25 mouse cellular contexts compared by ENCODE assay signal in genomic region chr3:70401187-70401586, GRCm38 (mm10).
"Had no signal": no experiment of that assay in that cellular context is flagged by ENCODE, and none has a peak within 500 bp of the region (broad histone marks: within the 10 kb centered on the region; RNA-seq: fewer than 3 reads in every experiment).

No protein-coding gene starts in this region.

- H3K4me3 ChIP-seq: heart, adult 2 months; heart, embryonic 13.5 days; heart, embryonic 15.5 days; hindbrain, embryonic 13.5 days; hindbrain, embryonic 15.5 days; layer of hippocampus, adult 2 months; left cerebral cortex, adult 2 months; limb, embryonic 10.5 days; limb, embryonic 12.5 days; liver, embryonic 13.5 days had no signal

- ATAC-seq: hindbrain, postnatal 0 days; intestine, embryonic 16.5 days had no signal

- DNase-seq: gastrocnemius, postnatal 14 days; gastrocnemius, postnatal 36 days; heart, adult 11 months; heart, adult 2 months; heart, postnatal 14 days; heart, postnatal 36 days; kidney, adult 11 months; kidney, adult 8-10 months; kidney, postnatal 10 days; kidney, postnatal 25 days; kidney, postnatal 4 days; liver; liver, embryonic 13.5 days had no signal

- H3K36me3 ChIP-seq: heart, embryonic 13.5 days; heart, embryonic 15.5 days; hindbrain, embryonic 13.5 days; hindbrain, embryonic 15.5 days; limb, embryonic 10.5 days; limb, embryonic 12.5 days; liver, embryonic 13.5 days had no signal

- H3K9ac ChIP-seq: heart, embryonic 13.5 days; heart, embryonic 15.5 days; hindbrain, embryonic 13.5 days; hindbrain, embryonic 15.5 days; limb, embryonic 12.5 days; liver, embryonic 13.5 days had no signal

- H3K9me3 ChIP-seq: heart, embryonic 13.5 days; heart, embryonic 15.5 days; hindbrain, embryonic 13.5 days; hindbrain, embryonic 15.5 days; limb, embryonic 10.5 days; limb, embryonic 12.5 days; liver, embryonic 13.5 days had no signal

- H3K4me2 ChIP-seq: heart, embryonic 11.5 days; heart, embryonic 13.5 days; heart, embryonic 15.5 days; hindbrain, embryonic 13.5 days; hindbrain, embryonic 15.5 days; limb, embryonic 12.5 days; liver, embryonic 11.5 days; liver, embryonic 13.5 days had no signal

- H3K27ac ChIP-seq: heart, adult 2 months; heart, embryonic 13.5 days; heart, embryonic 15.5 days; hindbrain, embryonic 13.5 days; hindbrain, embryonic 15.5 days; hindbrain, postnatal 0 days; layer of hippocampus, adult 2 months; left cerebral cortex, adult 2 months; limb, embryonic 10.5 days; limb, embryonic 12.5 days; liver, embryonic 13.5 days had no signal

- H3K4me1 ChIP-seq: heart, embryonic 13.5 days; heart, embryonic 15.5 days; hindbrain, embryonic 13.5 days; hindbrain, embryonic 15.5 days; limb, embryonic 10.5 days; limb, embryonic 12.5 days; liver, embryonic 13.5 days had no signal

- H3K27me3 ChIP-seq: heart, embryonic 13.5 days; heart, embryonic 15.5 days; hindbrain, embryonic 13.5 days; hindbrain, embryonic 15.5 days; limb, embryonic 12.5 days; liver, embryonic 13.5 days had no signal
